Mouse (Mus musculus): ENCODE data around the gene Dis3l2.

Dis3l2 gene

GRCm38 (mm10) chr1:86913896-86914295, 210.3 kb downstream of the Dis3l2 start:
- intact Hi-C loops (cut with DNase I): no loop called here

- intact Hi-C loops (cut with DNase I): no loop called here
Observed at GRCm38 (mm10) chr1:86914697-86915096, 211.1 kb downstream of the Dis3l2 start.

GRCm38 (mm10) chr1:86916355-86916984, 212.9 kb downstream of the Dis3l2 start:
- intact Hi-C loops (cut with DNase I): no loop called here

- intact Hi-C loops (cut with DNase I): no loop called here
Observed at GRCm38 (mm10) chr1:86925776-86926175, 222.2 kb downstream of the Dis3l2 start.

- intact Hi-C loops (cut with DNase I): no loop called here
Observed at GRCm38 (mm10) chr1:86931606-86932379, 228.2 kb downstream of the Dis3l2 start.

GRCm38 (mm10) chr1:86932810-86933209, 229.2 kb downstream of the Dis3l2 start:
- intact Hi-C loops (cut with DNase I): no loop called here

- intact Hi-C loops (cut with DNase I): no loop called here
Observed at GRCm38 (mm10) chr1:86933656-86934055, 230.0 kb downstream of the Dis3l2 start.

- intact Hi-C loops (cut with DNase I): no loop called here
Observed at GRCm38 (mm10) chr1:86951501-86952205, 248.0 kb downstream of the Dis3l2 start.

- intact Hi-C loops (cut with DNase I): no loop called here
Observed at GRCm38 (mm10) chr1:86955801-86956200, 252.2 kb downstream of the Dis3l2 start.

- intact Hi-C loops (cut with DNase I): no loop called here
Observed at GRCm38 (mm10) chr1:86968261-86968964, 264.8 kb downstream of the Dis3l2 start.

GRCm38 (mm10) chr1:86969173-86969725, 265.6 kb downstream of the Dis3l2 start:
- intact Hi-C loops (cut with DNase I): no loop called here

GRCm38 (mm10) chr1:86972693-86973092, 269.1 kb downstream of the Dis3l2 start:
- intact Hi-C loops (cut with DNase I): no loop called here

GRCm38 (mm10) chr1:86977018-86977417, 273.4 kb downstream of the Dis3l2 start:
- intact Hi-C loops (cut with DNase I): no loop called here

- intact Hi-C loops (cut with DNase I): no loop called here
Observed at GRCm38 (mm10) chr1:86986372-86986771, 282.8 kb downstream of the Dis3l2 start.

GRCm38 (mm10) chr1:86992849-86993248, 289.2 kb downstream of the Dis3l2 start:
- intact Hi-C loops (cut with DNase I): no loop called here

- intact Hi-C loops (cut with DNase I): no loop called here
Observed at GRCm38 (mm10) chr1:86994023-86994422, 290.4 kb downstream of the Dis3l2 start.

- intact Hi-C loops (cut with DNase I): no loop called here
Observed at GRCm38 (mm10) chr1:86998051-86998450, 294.4 kb downstream of the Dis3l2 start.

- intact Hi-C loops (cut with DNase I): no loop called here
Observed at GRCm38 (mm10) chr1:87001365-87001764, 297.8 kb downstream of the Dis3l2 start.

- intact Hi-C loops (cut with DNase I): no loop called here
Observed at GRCm38 (mm10) chr1:87002545-87003168, 299.0 kb downstream of the Dis3l2 start.

- intact Hi-C loops (cut with DNase I): no loop called here
Observed at GRCm38 (mm10) chr1:87003169-87003552, 299.6 kb downstream of the Dis3l2 start.

GRCm38 (mm10) chr1:87006425-87006824, 302.8 kb downstream of the Dis3l2 start:
- intact Hi-C loops (cut with DNase I): no loop called here
